Mouse (Mus musculus): ENCODE data around the gene Mgarp.
A peak's percentile ranks its signal among the peaks of the same experiment; 100 is the strongest.
"Not testable (repeated sequence)": the region's sequence is repeated elsewhere in the genome, so short reads cannot be mapped to it uniquely, and the experiment has no call there.

Mgarp gene

DNA sequence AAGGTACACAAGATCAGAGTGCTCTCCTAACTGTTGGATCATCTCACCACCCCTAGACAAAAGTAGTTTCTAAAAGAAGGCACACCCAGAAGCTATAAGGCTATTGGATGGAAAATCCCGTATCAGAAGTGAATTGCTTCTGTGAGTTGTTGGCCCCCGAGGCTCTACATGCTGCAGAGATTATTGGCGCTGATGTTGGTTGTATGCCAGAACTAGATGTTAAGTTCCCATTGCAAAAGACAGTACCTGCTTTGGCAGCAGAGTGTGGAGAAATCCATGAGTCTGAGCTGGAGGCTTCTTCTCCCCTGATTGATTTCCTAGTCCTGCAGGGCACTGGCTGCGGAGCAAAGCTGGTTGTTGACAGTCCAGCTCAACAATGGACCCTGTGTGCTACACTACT is 28.5 kb downstream of the Mgarp start:
- no peak for DNase-seq (ENCODE audit: extremely low spot score)

- DNase-seq (ENCODE audit: extremely low spot score) = no peak
Observed at GRCm38 (mm10) chr3:51366926-51367325, 29.6 kb downstream of the Mgarp start.

GRCm38 (mm10) chr3:51365517-51365882 is 31.0 kb downstream of the Mgarp start:
- DNase-seq (ENCODE audit: extremely low spot score) = no peak

DNA sequence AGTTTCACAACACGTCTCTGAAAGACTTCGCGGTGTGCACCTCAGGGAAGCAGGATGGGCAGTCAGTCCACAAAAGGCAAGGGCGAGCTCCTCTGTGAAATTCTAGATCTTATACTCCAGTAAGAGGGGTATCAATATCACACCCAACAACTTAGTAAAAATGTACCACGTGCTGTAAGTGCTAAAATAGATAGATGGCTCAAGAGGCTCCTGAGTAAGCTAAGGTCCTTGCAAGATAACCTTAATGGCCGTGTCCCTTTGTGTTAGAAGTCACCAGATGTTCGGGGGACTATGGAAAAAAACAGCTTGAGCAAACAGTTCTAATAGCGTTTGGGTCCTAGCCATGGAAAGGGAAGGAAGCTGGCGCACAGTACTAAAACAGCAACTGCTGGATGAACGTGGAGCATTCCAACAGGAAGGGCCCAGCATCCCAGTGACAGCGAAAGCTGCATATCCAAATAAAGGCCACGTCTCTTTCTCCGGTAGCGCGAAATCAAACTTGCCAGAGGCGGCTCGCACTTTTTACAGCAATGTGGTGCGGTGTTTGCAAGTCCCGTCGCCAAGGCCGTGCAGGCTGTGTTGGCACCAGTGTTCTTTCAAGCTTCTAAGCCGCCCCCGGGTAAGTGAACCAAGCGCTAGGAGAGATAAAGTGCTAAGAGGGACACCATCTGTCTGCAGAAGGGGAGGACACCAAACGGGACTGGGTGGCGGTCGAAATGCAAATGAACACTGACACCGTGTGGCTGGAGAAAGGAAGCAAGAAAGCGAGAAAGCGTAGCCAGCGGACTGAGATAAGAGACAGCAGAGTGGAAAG is 31.6 kb downstream of the Mgarp start:
- DNase-seq (ENCODE audit: extremely low spot score) = peak; percentile 84

DNA sequence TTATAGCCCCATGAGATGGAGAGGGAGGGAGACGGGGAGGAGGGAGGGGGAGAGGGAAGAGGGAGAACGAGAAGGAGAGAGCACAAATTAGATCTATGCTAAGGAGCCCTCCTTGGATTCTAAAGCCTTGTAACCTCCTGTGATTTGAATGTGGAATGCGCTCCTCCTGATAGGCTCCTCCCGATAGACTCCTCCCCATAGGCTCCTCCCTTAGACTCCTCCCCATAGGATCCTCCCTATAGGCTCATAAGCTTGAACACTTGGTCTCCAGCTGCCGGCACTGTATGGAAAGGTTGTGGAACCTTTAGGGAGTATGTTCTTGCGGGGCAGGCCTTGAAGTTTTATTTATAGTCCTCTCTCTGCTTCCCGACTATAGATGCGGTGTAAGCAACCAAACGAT is 35.5 kb downstream of the Mgarp start:
- DNase-seq (ENCODE audit: extremely low spot score) = peak; percentile 42

DNA sequence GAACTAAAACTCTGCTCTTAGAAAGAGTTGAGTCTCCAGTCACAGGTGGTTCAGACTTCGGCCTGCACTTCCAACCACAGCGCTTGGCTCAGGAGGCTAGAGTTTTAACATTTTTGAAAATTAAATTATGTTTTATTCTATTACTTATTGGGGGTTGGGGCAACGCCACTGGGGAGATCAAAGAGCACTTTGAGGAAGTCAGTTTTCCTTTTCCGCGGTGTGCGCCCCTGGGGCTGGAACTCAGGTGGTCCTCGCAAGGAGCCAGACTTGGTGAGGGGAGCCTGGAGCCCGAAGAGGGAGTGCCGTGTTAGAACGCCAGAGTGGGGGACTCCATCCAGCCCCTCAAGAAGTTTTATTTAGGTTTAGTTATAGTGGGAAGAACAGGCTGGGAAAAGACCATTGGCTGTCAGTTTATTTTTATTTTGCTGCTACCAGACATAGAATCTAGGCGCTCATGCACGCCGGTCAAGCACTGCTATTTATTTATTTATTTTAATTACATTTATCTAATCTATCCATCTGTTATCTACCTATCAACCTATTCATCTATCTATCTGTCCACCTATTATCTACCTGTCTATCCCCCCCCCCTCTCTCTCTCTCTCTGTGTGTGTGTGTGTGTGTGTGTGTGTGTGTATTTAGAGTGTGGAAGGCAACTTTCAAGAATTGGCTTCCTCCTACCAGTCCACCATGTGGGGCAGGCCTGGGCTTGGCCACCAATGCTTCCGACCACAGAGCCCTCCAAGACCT is 36.8 kb downstream of the Mgarp start:
- DNase-seq (ENCODE audit: extremely low spot score) = no peak

DNA sequence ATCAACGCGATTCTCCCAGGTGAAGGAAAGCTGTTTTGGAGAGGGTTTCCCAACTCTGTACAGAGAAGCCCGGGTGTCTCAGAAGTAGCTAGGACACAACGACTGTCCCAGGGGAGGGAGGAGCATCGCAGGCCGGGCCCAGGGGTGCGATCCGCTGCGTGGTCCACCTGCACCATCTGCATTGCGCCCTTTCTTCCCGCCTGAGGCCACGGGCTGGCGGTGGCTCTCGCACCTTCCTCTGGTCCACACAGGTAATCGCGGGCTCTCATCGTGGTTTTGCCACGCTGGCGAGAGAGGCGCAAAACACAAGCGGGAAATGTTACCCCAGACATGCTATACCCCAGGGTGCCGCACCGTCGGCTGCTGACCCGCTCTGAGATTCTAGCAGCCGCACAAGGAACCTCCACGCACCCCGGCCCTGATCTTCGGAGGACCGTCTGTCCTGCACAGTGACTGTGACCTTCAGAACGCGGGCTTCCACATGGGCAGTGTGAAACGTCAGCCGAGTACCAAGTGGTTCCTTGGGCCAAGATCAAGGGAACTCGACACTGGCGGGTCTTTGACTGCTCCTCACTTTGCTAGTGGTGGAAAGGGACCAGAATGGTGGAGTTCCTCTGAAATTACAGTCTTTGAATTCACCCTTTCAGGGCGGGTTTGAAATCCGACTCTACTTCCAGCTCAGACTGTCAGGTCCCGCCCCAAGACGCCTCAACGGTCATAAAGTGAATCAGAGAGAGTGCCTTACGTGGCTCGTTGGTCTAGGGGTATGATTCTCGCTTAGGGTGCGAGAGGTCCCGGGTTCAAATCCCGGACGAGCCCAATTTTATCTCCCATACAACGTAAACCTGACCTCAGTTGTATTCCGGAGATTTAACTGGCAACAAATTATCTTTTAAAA is 37.6 kb downstream of the Mgarp start:
- DNase-seq (ENCODE audit: extremely low spot score) = peak; percentile 98

DNA sequence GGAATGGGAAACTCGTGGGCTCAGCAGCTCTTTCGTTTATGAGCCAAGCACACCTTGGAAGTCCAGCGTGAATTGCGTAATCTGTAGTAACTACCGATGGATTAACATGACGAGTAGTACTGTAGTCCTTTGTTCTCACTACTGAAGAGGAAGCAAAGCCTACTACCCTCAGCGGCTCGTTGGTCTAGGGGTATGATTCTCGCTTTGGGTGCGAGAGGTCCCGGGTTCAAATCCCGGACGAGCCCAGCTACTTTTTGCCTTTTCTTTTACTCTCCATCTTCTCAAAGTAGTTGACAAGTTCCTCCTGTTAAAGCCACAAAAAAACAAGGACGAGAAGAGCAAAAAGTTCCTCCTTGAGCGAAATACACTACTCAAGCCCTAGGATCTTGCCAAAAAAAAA is 38.4 kb downstream of the Mgarp start:
- DNase-seq (ENCODE audit: extremely low spot score) = peak; percentile 95

DNA sequence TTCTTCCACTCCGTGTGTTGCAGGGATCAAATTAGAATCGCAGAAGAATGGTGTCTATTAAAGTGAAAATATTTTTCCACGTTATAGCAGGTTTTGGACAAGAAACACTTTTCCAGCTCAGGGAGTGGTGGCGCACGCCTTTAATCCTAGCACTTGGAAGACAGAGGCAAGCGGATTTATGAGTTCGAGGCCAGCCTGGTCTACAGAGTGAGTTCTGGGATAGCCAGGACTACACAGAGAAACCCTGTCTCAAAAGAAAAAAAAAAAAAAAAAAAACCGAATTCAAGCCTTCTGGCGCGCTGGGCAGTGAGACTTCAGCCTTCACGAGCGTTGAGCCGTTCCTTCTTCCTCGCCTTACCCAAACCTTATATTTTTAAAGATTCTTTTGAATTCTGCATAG is 38.9 kb downstream of the Mgarp start:
- peak; percentile 71 for DNase-seq (ENCODE audit: extremely low spot score)

DNA sequence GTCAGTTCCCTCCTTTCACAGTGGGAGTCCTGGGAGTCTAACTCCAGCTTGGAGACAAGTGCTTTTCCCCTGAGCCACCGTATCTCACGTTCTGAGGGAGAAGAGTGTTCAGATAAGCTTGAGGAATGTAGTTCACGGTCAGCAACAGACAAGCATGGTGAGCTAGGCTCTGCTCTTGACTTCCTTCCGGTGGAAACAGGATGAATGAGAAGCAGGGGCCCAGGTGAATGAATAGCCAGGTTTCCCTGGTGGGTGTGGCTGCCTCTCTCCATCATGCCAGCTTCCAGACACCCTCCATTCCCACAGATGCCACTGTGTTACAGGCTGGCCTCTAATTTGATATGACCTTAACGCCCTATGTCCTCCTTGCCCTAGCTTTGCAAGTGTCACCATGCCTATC is 39.5 kb downstream of the Mgarp start:
- no peak for DNase-seq (ENCODE audit: extremely low spot score)

GRCm38 (mm10) chr3:51354956-51355355 is 41.6 kb downstream of the Mgarp start:
- not testable (repeated sequence) for DNase-seq (ENCODE audit: extremely low spot score)

DNA sequence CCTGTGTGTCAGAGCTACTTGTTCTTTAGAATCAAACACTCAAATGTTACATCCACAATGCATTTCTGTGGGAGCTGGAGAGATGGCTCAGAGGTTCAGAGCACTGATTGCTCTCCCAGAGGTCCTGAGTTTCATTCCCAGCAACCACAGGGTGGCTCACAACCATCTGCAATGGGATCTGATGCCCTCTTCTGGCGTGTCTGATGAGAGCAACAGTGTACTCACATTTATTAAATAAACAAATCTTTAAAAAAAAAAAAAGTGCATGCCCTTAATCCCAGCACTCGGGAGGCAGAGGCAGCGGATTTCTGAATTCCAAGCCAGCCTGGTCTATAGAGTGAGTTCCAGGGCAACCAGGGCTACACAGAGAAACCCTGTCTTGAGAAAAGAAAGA is 42.5 kb downstream of the Mgarp start:
- no peak for DNase-seq (ENCODE audit: extremely low spot score)

GRCm38 (mm10) chr3:51353325-51354033 is 43.1 kb downstream of the Mgarp start:
- peak; percentile 21 for DNase-seq (ENCODE audit: extremely low spot score)

- no peak for DNase-seq (ENCODE audit: extremely low spot score)
Observed at GRCm38 (mm10) chr3:51350806-51351205, 45.7 kb downstream of the Mgarp start.

DNA sequence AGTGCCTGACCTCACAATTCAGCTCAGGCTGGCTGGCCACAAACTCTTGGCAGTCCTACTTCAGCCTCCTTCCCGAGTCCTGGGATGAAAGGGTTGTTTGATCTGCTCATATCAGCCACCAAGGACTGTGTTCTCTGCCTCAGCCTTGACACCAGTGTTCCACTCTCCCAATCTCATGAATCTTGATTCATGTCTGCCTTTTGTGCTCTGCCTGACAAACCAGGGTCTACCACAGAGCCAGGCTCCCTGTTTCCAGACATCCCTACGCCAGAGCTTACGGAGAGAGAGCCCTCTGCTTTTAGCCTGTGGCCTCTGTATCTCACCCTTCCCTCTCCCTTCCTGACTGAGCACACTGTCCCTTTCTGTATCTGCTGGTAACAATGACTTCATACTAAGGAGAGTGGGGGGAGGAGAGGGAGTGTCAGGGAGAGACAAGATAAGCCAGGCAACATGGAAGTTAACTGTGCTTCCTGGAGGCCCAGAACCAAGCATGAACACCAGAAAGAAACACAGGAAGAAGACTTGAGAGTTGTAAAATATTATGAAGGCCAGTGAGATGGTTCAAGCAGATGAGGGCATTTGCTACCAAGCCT is 47.8 kb downstream of the Mgarp start:
- DNase-seq (ENCODE audit: extremely low spot score) = no peak

- not testable (repeated sequence) for DNase-seq (ENCODE audit: extremely low spot score)
Observed at GRCm38 (mm10) chr3:51345017-51345416, 51.5 kb downstream of the Mgarp start.

DNA sequence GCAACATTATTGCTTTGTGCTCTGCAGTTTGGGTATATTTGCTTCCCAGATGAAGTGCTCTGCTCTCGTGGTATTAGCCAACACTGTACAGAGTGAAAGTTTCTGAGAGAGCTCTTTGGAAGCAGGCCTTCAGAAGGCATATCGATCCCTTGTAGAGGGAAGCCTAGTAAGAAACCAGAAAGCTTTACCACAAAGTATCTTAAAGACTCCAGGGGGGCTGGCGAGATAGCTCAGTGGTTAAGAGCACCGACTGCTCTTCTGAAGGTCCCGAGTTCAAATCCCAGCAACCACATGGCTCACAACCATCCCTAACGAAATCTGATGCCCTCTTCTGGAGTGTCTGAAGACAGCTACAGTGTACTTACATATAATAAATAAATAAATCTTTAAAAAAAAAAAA is 52.4 kb downstream of the Mgarp start:
- not testable (repeated sequence) for DNase-seq (ENCODE audit: extremely low spot score)

GRCm38 (mm10) chr3:51343260-51343659 is 53.3 kb downstream of the Mgarp start:
- DNase-seq (ENCODE audit: extremely low spot score) = no peak

DNA sequence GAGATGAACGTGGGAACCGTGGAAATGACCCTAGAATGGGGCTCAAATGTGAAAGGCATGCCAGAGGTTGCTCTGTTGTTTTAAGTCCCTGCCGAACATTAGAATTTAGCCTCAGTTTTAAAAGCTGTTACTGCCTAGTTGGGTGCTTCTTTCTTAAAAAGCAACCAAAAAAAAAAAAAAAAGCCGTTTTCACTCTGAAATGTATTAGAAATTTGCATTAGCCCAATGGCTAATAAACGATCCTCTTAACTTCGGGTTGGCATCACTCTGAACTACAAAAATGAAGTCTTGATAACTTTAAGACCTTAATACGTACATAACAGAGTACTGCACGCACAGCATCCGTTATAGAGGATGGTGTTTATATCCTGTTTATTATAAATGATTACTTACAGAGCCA is 54.4 kb downstream of the Mgarp start:
- no peak for DNase-seq (ENCODE audit: extremely low spot score)

- peak; percentile 90 for DNase-seq (ENCODE audit: extremely low spot score)
Observed at GRCm38 (mm10) chr3:51341268-51342081, 55.1 kb downstream of the Mgarp start.
